Mouse (Mus musculus): Measurements from ENCODE around the gene Cd53. TPM values are rescaled to one million over a fixed set of nuclear protein-coding genes. Genes with fewer than 3 reads are reported as not detected.
A peak's percentile ranks its signal among the peaks of the same experiment; 100 is the strongest.

The Cd53 gene
- polyA plus RNA-seq, 1 experiment from 2014 or later = 4.3 TPM

DNA sequence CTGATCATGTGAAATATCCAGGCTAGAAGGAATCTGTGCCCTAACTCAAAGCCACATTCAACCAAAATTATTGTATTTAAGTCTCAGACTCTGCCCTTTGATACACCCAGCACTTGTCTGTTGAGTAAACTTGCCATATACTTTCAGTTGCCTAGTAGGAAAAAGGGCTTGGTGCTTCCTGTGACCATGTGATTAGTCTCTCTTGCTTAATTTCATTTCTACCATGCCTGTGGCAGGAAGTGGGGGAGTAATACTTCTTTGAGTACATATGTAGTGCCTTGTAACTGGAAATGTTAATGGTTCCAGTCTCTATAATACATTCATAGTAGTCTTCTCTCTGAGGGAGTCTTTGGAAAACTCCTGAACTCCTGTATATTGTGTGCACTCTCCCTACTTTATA, 2.0 kb downstream of the Cd53 start:
- Histone ChIP-seq H3K9ac (ENCODE audit: low read length) (no peak overlapping the region), H3K9me3 (ENCODE audit: control insufficient read depth, low read length) (0 out of 2 replicates have a peak, but pooled peaks cover 2% of the 10 kb centered on the region), H3K27me3 (ENCODE audit: control insufficient read depth, insufficient read depth, low read length) (no peaks in the 10 kb centered on the region), H3K4me2 (ENCODE audit: low read length) (no peak overlapping the region), H3K36me3 (ENCODE audit: control insufficient read depth, insufficient read depth, low read length) (no peaks in the 10 kb centered on the region), H3K4me1 (ENCODE audit: control insufficient read depth in 2 of 2, insufficient read depth in 2 of 2, low read length in 2 of 2) (no peaks in the 10 kb centered on the region), H3K27ac (replicated peaks in 1 of 2; ENCODE audit: control insufficient read depth in 1 of 2, insufficient read depth in 1 of 2, low read depth in 2 of 2, low read length in 2 of 2) (peak overlapping the region in 1 of 2 experiments; percentile 35; a peak in 1 of 4 replicates), H3K4me3 (ENCODE audit: control insufficient read depth in 1 of 2, insufficient read depth in 1 of 2, low read depth in 1 of 2, low read length in 2 of 2) (no peak overlapping the region)
- ATAC-seq (ENCODE audit: insufficient number of reproducible peaks, insufficient read depth, low FRiP score, low read depth) = no peak

DNA sequence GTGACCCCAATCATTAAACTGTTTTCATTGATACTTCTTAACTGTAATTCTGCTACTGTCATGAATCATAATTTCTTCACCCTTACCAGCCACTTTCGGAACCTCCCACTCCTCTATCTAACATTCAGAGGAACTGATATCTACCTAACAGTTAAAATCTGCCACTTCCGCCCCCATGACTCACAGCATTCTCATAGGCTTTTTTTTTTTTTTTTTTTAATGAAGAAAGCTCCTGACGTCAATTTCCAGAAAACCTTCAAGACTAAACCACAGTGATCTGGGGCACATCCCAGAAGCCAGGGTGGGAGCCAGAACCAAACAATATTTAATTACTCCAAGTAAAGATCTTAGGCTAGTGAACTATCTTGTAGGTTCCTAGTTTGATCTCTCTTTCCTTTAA, 4.8 kb downstream of the Cd53 start:
- H3K9ac ChIP-seq (ENCODE audit: low read length) = no peak overlapping the region
- H3K4me3 ChIP-seq (ENCODE audit: control insufficient read depth in 1 of 2, insufficient read depth in 1 of 2, low read depth in 1 of 2, low read length in 2 of 2) = no peak overlapping the region
- no peak overlapping the region for H3K4me2 ChIP-seq (ENCODE audit: low read length)
- H3K27me3 ChIP-seq (ENCODE audit: control insufficient read depth, insufficient read depth, low read length) = no peaks in the 10 kb centered on the region
- 0 out of 2 replicates have a peak, but pooled peaks cover 2% of the 10 kb centered on the region for H3K9me3 ChIP-seq (ENCODE audit: control insufficient read depth, low read length)
- WGBS = 59% methylated on average over 3 of the region's 3 CpGs
- H3K27ac ChIP-seq (replicated peaks in 1 of 2; ENCODE audit: control insufficient read depth in 1 of 2, insufficient read depth in 1 of 2, low read depth in 2 of 2, low read length in 2 of 2) = no peak overlapping the region
- no peaks in the 10 kb centered on the region for H3K4me1 ChIP-seq (ENCODE audit: control insufficient read depth in 2 of 2, insufficient read depth in 2 of 2, low read length in 2 of 2)
- no peaks in the 10 kb centered on the region for H3K36me3 ChIP-seq (ENCODE audit: control insufficient read depth, insufficient read depth, low read length)
- no peak for ATAC-seq (ENCODE audit: insufficient number of reproducible peaks, insufficient read depth, low FRiP score, low read depth)

DNA sequence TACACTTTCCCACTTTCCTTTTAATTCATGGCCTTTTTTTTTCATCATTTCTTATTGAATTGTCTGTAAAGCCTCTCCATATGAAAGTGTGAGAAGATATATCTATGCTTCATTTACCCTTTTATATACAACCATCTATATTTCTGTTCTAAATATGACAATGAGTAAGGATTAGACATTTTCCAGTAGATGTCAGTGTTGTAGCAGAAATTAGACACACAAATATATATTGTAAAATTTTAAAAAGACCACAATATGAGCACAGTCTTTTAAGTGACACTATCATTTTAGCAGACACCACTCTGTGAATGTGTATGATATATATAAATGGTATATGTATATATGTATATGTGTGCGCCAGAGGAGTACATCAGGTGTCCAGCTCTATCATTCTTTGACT, 18.1 kb downstream of the Cd53 start:
- no peaks in the 10 kb centered on the region for H3K27me3 ChIP-seq (ENCODE audit: control insufficient read depth, insufficient read depth, low read length)
- H3K36me3 ChIP-seq (ENCODE audit: control insufficient read depth, insufficient read depth, low read length) = no peaks in the 10 kb centered on the region
- 78% methylated on average over 1 of the region's 1 CpGs for WGBS
- H3K9me3 ChIP-seq (ENCODE audit: control insufficient read depth, low read length) = no peaks in the 10 kb centered on the region
- no peak overlapping the region for H3K27ac ChIP-seq (replicated peaks in 1 of 2; ENCODE audit: control insufficient read depth in 1 of 2, insufficient read depth in 1 of 2, low read depth in 2 of 2, low read length in 2 of 2)
- ATAC-seq (ENCODE audit: insufficient number of reproducible peaks, insufficient read depth, low FRiP score, low read depth) = no peak
- H3K4me1 ChIP-seq (ENCODE audit: control insufficient read depth in 2 of 2, insufficient read depth in 2 of 2, low read length in 2 of 2) = no peaks in the 10 kb centered on the region
- H3K4me2 ChIP-seq (ENCODE audit: low read length) = no peak overlapping the region
- H3K9ac ChIP-seq (ENCODE audit: low read length) = no peak overlapping the region
- no peak overlapping the region for H3K4me3 ChIP-seq (ENCODE audit: control insufficient read depth in 1 of 2, insufficient read depth in 1 of 2, low read depth in 1 of 2, low read length in 2 of 2)

DNA sequence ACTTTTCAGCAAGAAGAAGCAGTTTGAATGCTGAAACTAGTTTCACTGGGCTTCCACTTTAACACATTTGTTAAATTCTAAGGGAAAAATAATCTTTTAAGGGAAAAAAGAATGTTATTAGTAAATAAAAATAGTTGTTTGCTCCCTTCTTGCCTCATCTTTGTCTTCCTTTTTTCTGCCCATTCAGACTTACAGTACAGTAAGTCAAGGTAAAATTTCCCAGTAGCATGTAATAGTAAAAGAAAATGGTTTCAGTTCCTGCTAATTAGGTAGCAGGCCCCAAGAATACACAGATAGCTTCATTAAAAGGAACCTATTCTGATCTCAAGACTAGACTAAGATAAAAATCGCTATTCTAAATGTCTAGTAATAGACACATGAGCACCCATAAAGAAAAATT, 34.1 kb downstream of the Cd53 start:
- Histone ChIP-seq H3K4me1 (ENCODE audit: control insufficient read depth in 2 of 2, insufficient read depth in 2 of 2, low read length in 2 of 2) (no peaks in the 10 kb centered on the region), H3K9me3 (ENCODE audit: control insufficient read depth, low read length) (peaks cover 4% of the 10 kb centered on the region; the same call in 1 of the 2 replicates), H3K27ac (replicated peaks in 1 of 2; ENCODE audit: control insufficient read depth in 1 of 2, insufficient read depth in 1 of 2, low read depth in 2 of 2, low read length in 2 of 2) (no peak overlapping the region), H3K4me2 (ENCODE audit: low read length) (no peak overlapping the region), H3K4me3 (ENCODE audit: control insufficient read depth in 1 of 2, insufficient read depth in 1 of 2, low read depth in 1 of 2, low read length in 2 of 2) (no peak overlapping the region), H3K9ac (ENCODE audit: low read length) (no peak overlapping the region), H3K36me3 (ENCODE audit: control insufficient read depth, insufficient read depth, low read length) (no peaks in the 10 kb centered on the region), H3K27me3 (ENCODE audit: control insufficient read depth, insufficient read depth, low read length) (no peaks in the 10 kb centered on the region)
- ATAC-seq (ENCODE audit: insufficient number of reproducible peaks, insufficient read depth, low FRiP score, low read depth) = no peak
- 38% methylated on average over 1 of the region's 1 CpGs for WGBS

DNA sequence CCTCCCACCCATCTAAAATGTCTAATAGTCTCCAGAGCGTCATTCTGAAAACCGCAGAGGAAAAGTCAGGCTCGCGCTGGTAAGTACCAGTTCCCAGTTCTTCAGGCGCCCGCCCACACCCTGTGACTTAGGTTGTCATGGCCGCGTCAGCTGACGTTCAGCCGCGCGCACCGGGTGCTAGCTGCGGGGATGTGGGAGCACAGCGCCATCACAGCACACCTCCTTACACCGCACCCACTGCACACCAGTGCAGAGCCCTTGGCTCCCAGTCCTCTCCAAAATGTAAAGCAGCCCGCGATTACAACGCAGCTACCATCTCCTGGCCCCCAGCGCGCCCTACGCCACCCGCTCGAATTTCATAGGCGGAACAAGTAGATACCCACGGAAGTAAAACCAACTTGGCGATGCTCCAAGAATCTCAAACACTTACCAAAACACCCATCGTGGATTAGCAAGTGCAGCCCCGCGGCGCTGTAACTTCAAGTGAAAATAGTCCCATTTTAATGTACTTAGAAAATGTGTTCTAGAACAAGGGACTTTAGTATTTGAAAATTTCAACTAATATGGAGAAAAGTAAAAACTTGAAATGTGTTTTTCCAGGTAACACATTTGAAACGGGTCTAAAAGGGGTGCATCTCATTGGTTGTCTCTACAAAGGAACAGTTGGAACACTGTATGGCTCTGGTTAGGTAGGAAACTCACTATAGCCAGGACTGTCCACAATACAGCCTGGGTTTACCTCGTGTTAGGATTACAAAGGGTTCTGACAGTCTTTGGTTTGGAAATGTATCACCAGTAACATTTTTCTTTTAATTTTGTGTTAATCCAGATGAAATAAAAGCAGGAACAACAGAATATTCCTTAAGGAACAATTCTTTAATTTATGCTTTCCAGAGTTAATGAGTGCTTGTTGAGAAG, 67.7 kb downstream of the Cd53 start:
- Histone ChIP-seq H3K27me3 (ENCODE audit: control insufficient read depth, insufficient read depth, low read length) (no peaks in the 10 kb centered on the region), H3K9me3 (ENCODE audit: control insufficient read depth, low read length) (peaks cover 4% of the 10 kb centered on the region; the same call in 1 of the 2 replicates), H3K4me3 (ENCODE audit: control insufficient read depth in 1 of 2, insufficient read depth in 1 of 2, low read depth in 1 of 2, low read length in 2 of 2) (peak overlapping the region; percentile 61 to 67), H3K4me1 (ENCODE audit: control insufficient read depth in 2 of 2, insufficient read depth in 2 of 2, low read length in 2 of 2) (0 out of 4 replicates have a peak, but pooled peaks cover 0 to 2% of the 10 kb centered on the region in 2 experiments), H3K9ac (ENCODE audit: low read length) (peak overlapping the region; percentile 77), H3K27ac (replicated peaks in 1 of 2; ENCODE audit: control insufficient read depth in 1 of 2, insufficient read depth in 1 of 2, low read depth in 2 of 2, low read length in 2 of 2) (peak overlapping the region; percentile 93 to 97), H3K4me2 (ENCODE audit: low read length) (peak overlapping the region; percentile 80), H3K36me3 (ENCODE audit: control insufficient read depth, insufficient read depth, low read length) (no peaks in the 10 kb centered on the region)
- 1% methylated on average over 33 of the region's 33 CpGs for WGBS
- ATAC-seq (ENCODE audit: insufficient number of reproducible peaks, insufficient read depth, low FRiP score, low read depth) = peak; percentile 88

DNA sequence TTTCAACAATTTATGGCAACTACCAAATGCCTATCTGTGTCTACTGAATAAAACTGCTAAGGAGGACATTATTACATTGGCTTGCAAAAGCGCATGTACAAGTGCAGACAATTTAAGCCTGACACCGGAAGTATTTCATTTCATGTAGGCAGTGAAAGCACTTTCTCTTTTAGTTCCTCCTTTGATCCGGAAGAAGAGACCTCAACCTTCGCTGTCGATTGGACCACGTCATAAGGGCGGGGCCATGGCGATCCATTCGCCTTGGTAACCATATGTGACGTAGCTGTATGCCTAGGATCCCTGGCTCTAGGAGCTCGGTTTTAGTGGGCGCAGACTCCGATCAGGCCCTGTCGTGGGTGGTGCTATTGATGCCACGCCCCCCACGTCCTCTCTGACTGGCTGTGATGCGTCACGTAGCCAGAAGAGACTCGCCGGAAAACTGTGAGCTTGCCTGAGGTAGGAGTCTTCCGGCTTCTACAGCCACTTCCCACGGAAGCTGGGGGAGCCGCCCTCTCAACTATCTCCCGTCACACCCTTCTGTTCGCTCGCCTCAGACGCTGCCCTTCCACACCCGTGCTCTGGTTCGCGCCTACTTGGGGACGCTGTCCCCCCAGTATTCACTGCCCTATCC, 68.4 kb downstream of the Cd53 start:
- Histone ChIP-seq H3K4me2 (ENCODE audit: low read length) (peak overlapping the region; percentile 80), H3K9ac (ENCODE audit: low read length) (peak overlapping the region; percentile 77), H3K27ac (replicated peaks in 1 of 2; ENCODE audit: control insufficient read depth in 1 of 2, insufficient read depth in 1 of 2, low read depth in 2 of 2, low read length in 2 of 2) (peak overlapping the region; percentile 93 to 97), H3K4me1 (ENCODE audit: control insufficient read depth in 2 of 2, insufficient read depth in 2 of 2, low read length in 2 of 2) (0 out of 4 replicates have a peak, but pooled peaks cover 0 to 2% of the 10 kb centered on the region in 2 experiments), H3K36me3 (ENCODE audit: control insufficient read depth, insufficient read depth, low read length) (no peaks in the 10 kb centered on the region), H3K9me3 (ENCODE audit: control insufficient read depth, low read length) (no peaks in the 10 kb centered on the region), H3K4me3 (ENCODE audit: control insufficient read depth in 1 of 2, insufficient read depth in 1 of 2, low read depth in 1 of 2, low read length in 2 of 2) (peak overlapping the region; percentile 61 to 67), H3K27me3 (ENCODE audit: control insufficient read depth, insufficient read depth, low read length) (no peaks in the 10 kb centered on the region)
- 1% methylated on average over 31 of the region's 31 CpGs for WGBS
- ATAC-seq (ENCODE audit: insufficient number of reproducible peaks, insufficient read depth, low FRiP score, low read depth) = peak; percentile 99
